Mouse (Mus musculus) megakaryocyte, embryonic 14.5 days (primary cell): Measurements from ENCODE around the gene Ddit4l.

ENCODE experiments used
- FLI1 ChIP-seq: IDR thresholded peaks from 2 replicates; pipeline ENCODE4 v1.6.1; 2012; ENCODE audit warnings: low read length, inconsistent platforms, mixed read lengths
- GATA1 ChIP-seq: IDR thresholded peaks from 3 replicates; pipeline ENCODE4 v1.6.1; 2012; ENCODE audit warnings: mixed read lengths, low read length, inconsistent platforms, borderline replicate concordance

DNA sequence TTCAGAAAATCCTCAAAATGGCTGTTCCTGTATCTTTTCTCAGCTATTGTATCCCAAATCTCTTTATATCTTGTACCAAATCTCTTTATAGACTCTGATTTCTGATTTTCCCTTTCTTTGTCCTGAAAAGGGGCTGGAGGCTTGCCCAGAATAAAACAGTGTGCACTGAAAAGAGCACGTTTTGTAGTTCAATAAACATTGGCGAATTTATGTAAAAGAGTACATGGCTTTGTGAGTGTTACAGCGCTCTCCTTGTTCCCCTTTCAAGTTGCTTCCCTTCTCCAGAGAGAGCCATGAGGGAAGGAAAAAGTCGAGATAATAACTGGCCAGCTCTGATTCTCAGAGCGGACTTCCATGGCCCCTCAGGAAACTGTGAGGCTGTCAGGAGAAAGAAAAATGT lies 27.7 kb downstream of the Ddit4l start:
- TF ChIP-seq GATA1 (no peak), FLI1 (no peak)
